Mouse (Mus musculus): ENCODE results near the gene Fgf14.

DNA sequence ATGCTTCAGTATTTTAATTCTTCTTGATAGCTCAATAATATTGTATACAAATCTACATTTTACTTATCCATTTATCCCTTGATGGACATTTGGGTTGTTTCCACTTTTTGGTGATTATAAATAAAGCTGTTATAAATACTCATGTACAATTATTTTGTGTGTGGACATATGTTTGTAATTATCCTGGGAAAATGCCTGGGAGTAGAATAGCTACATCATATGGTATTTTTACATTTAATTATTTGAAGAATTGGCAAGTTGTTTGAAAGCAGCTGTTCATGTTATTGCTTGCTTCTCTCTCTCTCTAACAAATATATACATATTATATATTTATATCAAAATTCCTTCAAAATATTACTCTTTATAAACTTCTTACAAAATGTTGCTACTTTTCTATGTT, 593.8 kb downstream of the Fgf14 start:
- no peak for TF ChIP-seq CTCF (IDR thresholded peaks at IDR 0.05; ENCODE audit: insufficient read depth, low read depth, low read length)
- TF ChIP-seq POLR2A (IDR thresholded peaks at IDR 0.05; ENCODE audit: insufficient read depth, low read depth, low read length) = no peak
